Mouse (Mus musculus) heart, postnatal 0 days (tissue): ENCODE data around the gene Tcte3.
"Not testable (repeated sequence)": the region's sequence is repeated elsewhere in the genome, so short reads cannot be mapped to it uniquely, and the experiment has no call there.

Experiments
- CTCF ChIP-seq: IDR thresholded peaks from 2 replicates; pipeline ENCODE4 v1.5.1; 2016; ENCODE audit warnings: antibody characterized with exemption, control low read depth, low read depth
- EP300 ChIP-seq: IDR thresholded peaks from 2 replicates; pipeline ENCODE4 v1.6.1; 2016; ENCODE audit warnings: antibody characterized with exemption, low read depth

GRCm38 (mm10) chr17:15031414-15031813 is 9.9 kb downstream of the Tcte3 start:
- TF ChIP-seq CTCF, EP300: not testable (repeated sequence)
